Mouse (Mus musculus) cerebellum, postnatal 25 days (tissue): ENCODE measurements at regions not wholly inside any gene's neighbourhood (a gene's known extent, or its start where the extent isn't known, plus 50 kb on each side); places are given as distances from the start of the nearest gene placed in this dataset.

Experiments used
- DNase-seq, 2 experiments: peaks; one replicate each; pipeline ENCODE4 v3.0.0; 2021; ENCODE audit warnings: mixed read lengths in 2 of 2

DNA sequence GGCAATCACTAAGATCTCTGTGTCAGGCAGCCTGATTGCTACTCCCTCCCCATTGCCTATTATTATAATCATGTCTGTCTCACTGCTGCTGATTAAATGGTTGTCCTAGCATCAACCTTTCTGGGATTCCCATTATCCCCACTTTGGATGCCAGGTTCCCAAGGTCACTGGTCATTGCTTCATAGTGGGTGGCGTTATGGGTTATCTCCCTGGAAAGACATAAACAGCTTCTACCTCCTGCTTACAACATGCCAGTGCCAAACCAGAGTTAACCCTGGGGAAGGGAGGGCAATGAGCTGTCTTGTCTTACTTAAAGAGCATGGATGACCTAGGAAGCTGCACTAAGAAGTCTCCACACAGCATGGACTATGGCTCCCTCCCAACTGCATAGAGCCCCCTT is 136.9 kb downstream of the Uaca start:
- no peak for DNase-seq

DNA sequence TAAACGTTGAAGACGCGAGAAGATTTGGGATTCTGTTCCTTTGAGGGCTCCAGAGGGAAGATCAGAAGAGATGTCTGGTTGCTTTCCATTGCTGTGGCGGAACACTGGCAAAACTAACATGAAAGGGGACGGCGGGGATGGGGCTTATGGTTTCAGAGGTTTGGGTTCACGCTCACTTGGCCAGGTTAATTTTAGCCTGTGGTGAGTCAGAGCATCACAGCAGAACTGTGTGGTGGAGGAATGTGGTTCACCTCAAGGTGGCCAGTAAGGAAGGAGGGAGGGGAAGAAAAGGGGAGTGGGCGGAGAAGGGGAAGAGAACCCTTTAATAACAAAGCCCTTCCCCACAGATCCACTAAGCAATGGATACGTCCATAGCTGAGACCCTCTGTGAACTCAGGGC is 142.6 kb downstream of the Uaca start:
- no peak for DNase-seq

DNA sequence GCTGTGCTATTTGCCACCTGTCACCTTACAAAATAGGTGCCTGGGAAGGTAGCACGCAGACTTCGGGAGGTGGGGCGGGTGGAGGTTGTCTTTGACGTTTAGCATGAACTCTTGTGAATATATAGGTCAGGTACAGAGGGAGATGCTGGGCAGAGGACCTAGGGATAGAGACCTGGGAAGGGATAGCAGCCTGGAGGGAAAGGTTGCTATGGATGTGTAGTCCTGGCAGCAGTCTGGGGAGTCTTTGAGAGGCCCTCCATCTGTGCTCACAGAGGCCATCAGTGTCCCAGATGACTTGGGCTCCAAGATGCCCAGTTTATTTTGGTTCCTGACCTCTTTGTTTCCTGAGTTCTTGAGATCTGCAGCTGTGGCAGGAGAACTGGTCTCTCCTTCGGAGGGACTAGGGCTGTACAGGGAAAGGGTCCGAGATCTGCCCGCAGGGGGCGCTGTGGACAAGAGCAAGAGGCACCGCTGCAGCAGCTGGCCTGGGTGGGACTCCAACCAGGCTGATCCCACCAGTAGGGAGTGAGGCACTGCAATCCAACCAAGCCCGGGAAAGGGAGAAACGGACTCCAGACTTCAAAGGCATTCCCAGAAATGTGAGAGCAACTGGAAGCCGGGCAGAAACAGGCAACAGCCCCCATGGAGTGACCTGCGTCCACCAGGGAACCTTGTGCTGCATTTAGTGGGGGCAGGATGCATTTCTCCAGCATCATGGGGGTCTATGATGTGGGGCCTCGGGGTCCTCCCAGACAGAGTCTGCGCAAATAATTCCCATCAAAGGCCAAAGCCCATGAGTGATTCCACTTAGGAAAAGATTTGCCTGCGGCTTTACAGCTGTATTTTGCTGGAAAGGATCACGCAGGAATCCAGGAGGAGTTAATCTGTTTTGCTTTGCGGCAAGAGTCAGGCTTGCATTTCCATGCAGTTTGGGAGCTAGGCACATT is 145.8 kb downstream of the Uaca start:
- DNase-seq, result peak; percentile 51 to 76

DNA sequence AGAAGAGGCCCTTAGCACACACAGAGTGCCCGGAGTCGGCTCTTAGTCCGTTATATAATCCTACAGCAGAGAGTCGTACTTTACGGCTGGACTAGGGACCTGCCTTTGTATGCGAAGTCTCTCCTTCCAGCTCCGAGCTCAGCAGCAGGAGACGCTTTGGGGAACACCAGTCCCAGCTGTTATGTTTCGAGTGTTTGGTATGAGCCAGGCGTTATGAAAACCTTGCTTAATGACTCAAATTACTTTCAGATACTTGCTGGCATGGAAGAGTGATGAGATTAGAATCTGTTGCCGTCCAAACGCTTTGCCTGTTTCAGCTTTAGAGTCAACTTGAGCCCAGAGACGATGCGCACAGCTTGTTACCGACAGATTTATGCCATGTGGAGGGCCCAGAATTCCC is 153.0 kb downstream of the Uaca start:
- no peak for DNase-seq

DNA sequence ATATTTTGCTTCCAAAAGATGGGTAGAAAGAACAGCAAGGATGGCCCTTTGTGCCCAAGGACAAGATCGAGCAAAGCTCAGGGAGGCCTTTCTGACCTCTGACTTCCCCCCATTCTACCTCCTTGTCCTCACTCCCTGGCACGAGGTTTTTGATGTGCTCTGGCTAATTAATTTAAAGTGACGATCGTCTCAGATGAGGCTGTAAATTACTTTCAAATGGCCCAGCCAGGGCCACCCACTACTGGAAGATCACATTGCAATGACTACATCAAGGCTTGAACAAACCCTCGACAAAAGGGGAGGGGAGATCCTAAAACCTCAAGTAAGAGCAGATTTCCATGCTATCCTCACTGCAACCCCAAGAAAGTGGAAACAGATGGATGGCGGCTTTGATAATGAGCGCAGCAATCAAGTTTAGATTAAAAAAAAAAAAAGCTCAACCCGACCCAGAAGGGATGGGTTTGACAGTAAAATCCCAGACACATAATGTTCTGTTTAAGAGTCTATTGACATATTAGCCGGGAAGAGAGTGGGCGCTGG is 154.3 kb downstream of the Uaca start:
- DNase-seq, result no peak

DNA sequence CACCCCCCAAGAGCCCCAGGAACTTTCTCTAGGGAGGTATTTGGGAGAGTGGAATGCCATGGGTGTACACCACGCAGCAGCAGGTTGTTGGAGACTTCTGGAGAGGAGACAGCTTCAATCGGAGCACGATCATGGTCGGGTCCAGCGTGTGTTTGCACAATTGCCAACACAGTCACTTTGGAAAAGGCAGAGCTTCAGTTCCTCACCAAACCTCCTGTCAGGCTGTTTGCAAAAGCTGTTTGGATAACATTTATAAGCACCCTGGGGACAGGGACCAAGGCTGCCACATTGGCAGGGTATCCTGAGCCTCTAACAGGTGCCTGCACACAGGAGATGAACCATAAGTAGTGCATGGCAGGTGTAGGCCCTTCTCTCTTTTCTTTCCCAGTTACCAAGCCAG is 155.8 kb downstream of the Uaca start:
- peak in 1 of 2 experiments; percentile 18 for DNase-seq

DNA sequence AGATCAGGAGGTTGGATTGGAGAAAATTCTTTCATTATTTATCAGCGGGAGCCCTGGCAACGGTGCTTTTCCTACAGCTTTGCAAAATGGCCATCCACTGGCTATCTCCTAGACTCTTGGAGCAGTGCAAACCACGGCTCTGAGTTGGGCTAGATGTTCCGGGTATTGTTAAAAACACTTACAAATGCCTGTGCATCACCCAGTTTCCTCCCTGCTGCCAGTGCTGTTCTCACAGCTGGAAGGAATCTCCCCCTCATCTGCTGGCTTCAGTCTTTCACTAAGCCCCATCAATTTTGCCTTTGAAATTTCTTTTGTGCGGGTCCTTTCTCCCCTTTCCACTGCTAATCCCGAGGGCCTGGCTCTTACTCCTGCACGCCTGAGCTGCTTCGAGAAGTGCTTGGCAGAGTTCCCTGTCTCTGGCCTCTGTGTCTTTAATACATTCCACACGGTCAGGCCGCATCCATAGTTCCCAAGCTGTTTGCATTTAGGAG is 156.8 kb downstream of the Uaca start:
- peak; percentile 51 to 71 for DNase-seq

DNA sequence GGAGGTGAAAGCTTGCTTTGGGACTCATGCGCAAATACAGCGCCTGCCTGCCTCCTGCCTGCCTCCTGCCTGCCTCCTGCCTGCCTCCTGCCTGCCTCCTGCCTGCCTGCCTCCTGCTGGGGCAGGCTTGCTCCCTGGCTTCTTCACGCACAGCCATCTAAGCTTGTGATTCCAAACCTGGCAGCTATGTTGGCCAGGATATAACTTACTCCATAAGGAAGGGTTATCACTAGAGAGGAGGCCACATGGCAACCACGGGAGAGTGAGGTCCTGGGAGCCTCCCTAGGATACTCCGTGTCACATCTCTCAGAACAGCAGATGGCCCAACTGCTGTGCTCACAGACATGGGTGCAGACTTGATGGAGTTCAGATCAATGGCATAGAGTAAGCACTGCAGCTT is 163.1 kb downstream of the Uaca start:
- DNase-seq, result no peak

DNA sequence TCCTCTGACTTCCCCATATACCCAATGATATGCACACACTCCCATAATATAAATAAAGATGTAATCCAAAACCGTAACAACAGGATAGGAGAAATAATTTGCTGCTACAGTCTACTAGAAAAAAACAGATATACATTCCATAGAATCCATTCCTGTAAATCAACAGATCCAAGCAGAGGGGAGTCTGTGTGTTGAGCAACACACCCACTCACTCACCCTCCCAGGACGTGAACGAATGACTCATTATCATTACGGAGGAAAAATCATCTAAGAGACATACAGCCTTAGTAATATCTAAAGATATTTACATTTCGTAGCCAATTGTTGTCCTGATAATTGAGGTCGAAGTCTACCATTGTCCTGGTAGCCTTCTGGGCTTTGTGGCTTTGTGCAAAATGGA is 165.2 kb downstream of the Uaca start:
- DNase-seq, result no peak

DNA sequence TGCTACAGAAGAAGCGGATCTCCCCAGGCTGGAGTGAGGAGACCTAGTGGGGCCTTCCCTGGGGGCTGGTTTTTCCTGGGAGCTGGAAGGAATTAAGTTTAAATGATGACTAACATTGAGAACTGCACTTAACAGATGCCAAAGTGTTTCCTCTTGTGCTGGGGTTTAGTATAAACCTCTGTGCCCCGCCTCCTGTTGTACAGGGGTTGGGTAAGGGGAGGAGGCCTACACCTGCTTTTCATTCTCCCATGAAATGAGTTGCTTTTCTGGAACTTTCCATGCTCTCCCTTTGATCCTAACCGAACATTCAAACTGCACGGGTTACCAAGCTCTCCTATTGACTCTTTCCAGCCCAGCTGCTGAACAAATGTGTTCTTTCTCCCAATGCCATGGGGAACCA is 167.7 kb downstream of the Uaca start:
- DNase-seq, result no peak

DNA sequence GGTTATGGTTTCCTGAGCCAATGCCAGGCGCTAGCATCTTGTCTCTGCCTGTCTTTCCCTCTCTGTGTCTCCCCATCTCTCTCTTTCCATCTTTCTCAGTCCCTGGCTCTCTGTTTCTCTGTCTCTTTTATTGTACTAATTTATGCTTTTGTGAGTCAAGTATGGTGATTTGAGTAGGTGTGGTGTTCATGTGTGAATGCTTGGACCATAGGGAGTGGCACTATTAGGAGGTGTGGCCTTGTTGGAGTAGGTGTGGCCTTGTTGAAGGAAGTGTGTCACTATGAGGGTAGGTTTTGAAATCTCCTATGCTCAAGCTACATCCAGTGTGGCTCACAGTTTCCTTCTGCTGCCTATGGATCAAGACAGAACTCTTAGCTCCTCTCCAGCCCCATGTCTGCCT is 171.3 kb downstream of the Uaca start:
- no peak for DNase-seq

DNA sequence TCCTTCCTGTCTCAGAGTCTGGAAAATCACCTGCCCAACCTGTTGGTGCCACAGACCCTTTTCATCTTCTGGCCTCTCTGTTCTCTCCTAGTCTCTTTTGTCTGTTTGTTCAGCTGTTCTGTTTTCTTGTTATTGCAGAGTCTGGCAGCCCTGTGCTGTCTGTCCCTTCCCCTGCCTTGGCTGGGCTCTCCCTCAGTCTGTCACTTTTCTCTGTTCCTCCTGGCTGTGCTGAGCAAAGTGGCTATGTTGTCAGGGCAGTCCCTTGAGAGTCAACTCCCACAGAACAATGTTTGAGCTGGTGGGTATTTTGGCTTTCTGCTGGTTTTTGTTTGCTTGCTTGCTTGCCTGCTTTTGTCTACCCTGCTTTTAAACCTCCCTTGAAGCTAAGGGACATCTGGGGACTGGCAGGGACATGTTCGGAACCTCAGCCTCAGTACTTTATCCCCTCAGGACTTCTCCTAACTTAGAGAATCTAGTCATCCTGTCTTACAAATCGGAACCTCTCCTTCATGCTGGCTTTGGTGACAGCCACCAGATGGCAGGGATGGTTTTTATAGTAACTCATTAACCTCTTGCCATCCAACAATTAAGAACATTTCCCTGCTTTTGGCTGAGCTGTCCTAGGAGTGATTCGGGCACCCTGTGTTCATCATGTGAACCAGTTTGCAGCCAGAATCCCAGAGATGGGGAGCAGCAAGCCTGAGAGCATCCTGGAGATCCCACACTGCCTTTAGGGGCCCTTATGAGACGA is 174.1 kb downstream of the Uaca start:
- DNase-seq, result peak; percentile 33 to 51

DNA sequence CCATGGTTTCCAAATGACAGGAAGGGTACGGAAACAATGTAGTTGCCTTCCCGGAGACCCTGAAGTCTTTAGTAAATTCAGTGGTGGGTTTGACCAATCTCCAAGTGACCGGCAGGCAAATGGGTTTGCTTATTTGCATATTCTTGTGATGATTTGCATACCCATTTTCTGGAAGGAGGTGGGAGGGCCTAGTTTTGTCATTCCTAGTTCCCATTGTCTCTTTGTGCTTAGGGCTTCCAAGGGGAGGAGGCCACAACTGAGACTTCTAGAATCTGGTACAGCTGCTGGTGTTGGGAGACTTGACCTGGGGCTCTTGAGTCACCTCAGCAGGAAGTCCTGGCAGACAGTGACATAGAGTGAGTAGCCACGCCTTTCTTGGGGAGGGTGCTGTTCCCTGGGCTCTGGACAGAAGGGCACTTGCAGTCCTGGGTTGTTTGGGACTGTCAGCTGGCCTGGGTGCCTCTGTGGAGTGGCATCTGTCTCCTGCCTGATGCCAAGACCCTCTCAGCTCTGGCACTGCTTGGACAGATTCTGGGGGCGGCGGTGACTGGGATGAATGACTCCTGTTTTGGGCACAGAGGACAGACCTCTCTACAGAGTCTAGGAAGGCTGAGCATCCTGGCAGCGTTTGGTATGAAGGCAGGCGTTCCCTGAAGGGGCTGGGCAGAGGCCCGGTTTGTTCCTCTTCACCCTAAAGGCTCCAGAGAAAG is 178.0 kb downstream of the Uaca start:
- no peak for DNase-seq

DNA sequence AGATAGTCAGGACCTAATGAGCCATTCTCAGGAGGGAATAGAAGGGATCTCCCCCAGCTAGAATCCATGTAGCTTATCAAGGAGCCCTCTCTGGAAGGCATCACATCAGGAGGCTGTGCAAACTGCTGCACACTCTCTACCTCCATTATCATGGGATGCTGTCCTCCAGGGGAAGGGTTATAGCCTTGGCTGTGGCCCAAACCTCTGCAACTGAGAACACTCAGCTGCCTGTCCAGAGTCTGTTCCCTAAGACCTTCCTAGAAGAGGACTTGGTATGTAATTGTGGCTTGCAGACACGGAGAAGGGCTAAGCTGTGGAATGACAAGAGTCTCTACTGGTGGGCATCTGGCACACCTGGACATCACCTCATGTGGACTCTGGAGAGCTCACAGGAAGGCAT is 180.2 kb downstream of the Uaca start:
- DNase-seq, result no peak

DNA sequence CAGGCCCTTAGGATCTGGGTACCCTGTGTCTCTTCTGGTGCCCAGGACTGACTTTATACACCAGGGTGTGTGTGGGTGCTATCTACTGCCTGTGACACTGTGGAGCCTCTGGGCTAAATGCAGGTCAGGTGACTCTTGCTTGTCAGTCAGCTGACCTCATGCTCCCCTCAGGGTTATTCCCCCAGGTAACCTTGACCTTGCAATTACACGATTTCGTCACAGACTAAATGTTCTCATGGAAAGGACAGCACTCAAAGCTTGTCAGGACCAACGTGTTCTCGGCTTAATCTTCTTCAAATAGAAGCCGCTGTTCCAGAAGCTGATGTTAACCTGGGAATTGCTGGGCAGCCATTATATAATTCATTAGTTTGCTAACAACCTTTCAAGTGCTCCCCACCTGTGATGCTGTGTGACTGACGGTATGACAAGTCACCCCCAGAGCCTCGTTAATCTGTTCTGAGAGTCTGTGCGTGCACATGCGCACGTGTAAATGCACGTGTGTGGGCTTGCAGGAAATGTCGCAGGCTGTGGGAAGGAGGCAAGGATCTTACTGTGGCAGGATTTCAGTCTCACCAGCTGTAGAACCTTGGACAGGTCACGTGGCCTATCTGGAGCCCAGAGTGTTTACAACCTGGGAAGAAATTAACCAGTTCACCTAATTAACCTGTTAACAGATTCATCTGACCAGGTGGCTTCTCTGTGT is 188.2 kb downstream of the Uaca start:
- DNase-seq, result no peak

DNA sequence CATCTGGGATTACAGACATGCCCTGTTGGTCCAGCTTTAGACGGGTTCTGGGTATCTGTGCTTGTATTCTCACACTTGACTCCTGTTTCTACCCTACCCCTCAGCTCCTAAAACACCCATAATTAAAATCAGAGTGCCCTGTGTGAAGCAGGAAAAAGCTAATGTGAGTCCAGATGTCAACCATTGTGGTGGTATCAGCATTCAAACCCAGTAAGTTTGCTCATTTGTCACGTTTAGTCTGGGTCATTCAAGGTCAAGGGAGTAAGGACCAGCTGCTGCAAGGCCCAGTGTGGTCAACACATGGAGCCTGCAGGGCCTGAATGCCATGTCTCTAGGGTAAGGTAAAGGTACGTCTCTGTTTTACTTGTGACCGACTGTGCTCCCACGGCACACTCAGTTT is 188.9 kb downstream of the Uaca start:
- no peak for DNase-seq

DNA sequence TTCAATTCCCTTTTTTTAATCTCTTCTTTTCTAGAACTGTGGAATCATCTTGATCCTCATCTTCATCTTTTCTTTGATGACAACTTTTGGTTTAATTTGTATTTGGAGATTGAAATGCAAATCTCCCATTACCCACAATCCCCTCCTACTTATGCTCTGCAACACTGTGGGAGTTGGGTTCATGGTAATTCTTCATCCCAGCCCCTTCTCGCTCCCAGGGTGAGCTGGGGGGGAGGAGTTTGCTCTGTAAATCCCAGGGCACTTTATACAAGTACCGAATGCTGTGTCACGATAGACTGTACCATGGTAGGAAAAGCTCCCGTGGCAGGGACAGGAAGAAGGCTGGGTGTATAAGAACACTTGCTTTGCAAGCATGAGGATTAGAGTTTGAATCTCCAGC is 193.8 kb downstream of the Uaca start:
- no peak for DNase-seq

DNA sequence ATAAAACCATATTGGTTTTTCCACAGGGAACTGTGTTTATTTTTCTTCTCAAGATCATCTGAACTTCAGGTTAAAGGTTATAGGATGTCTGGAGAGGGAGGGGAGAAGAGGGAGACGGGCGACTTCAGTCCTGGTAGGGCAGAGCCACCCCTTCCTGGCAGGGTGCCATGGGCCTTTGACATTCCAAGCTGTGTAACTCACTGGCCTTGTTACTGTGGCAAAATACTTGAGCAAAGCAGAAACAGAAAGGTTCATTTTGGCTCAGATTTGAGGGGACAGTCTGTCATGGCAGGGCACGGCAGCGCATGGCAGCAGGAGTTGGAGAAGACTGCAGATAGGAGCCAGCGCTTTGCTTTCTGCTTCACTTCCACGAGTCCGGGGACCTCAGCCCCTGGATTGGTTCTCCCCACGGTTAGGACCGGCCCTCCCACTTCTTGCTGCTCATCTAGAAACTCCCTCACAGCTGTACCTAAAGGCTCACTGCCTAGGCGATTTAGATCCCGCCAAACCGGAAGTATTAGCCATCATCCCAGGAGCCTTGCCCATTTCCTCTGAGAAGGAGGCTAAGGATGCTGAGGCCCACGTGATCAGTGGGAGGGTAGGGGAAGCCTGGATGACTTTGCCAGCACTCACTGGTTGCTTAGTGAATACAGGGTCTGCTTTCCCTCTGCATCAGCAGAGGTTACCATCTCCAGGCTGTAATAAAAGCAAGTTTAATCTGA is 195.5 kb downstream of the Uaca start:
- peak in 1 of 2 experiments; percentile 31 for DNase-seq

DNA sequence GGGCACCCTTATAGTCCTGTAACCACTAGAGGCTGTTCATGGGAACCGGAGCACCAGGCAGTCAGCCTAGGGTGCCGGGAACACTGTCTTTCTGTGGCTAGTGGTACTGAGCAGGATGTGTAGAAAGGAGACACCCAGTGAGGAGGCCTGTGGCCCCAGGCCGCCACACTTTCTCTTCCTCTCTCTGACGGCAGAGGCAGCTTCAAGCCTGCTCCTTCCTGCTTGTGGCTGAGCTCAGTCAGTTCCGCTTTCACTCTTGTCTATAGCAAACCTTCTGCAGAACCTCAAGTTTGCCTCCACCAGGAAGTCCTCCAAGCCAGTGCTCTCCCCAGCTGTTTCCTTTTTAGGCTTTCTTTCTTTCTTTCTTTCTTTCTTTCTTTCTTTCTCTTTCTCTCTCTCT is 197.2 kb downstream of the Uaca start:
- no peak for DNase-seq

DNA sequence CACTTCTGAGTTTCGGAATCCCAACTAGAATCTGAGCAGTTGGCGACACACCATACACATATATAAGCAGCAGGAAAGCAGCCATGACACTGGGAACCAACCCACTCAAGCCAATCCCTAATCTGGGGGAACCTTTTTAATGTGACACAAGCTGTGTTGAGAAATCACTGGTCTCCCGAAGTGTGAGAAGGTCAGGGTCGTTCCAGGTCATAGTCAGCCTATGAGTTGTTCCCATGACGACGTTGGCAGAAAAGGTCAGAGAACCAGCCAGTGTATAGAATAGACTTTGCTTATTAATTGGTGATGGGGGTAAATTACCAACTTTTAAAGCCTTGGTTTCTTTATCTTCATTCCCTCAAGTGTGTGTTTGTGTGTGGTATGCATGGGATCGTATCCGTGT is 199.3 kb downstream of the Uaca start:
- DNase-seq, result no peak

DNA sequence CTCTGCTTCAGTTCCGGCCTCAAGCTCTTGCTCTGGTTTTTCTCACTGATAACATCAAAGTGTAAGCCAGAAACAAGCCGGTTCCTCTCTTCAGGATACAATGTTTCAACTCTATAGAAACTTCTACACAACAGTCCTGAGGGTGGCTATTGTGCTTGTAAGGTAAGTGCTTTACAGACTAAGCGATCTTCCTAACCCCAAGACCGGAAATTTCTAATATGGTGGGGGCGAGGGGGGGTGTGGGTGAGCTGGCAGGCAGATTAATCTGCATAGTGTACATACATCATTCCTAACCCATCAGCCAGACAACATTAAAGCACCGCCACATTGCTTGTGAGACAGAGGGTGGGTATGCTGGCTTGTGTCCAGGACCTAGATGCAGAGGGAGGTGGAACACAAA is 200.8 kb downstream of the Uaca start:
- DNase-seq, result no peak
